Mouse (Mus musculus): ENCODE measurements around the gene Klhl22.
"Not testable (repeated sequence)": the region's sequence is repeated elsewhere in the genome, so short reads cannot be mapped to it uniquely, and the experiment has no call there.

The Klhl22 gene

GRCm38 (mm10) chr16:17759344-17759773 lies at the start of gene Klhl22:
Gene Klhl22 (plus strand): TSS chr16:17759618.
- peak; percentile 79 for DNase-seq (ENCODE audit: low spot score)

- DNase-seq (ENCODE audit: low spot score), result no peak
These were observed 41.6 kb upstream of the Klhl22 start for GRCm38 (mm10) chr16:17717791-17718190.

GRCm38 (mm10) chr16:17721114-17721808 lies 38.2 kb upstream of the Klhl22 start:
- no peak for DNase-seq (ENCODE audit: low spot score)

- no peak for DNase-seq (ENCODE audit: low spot score)
These were observed 37.5 kb upstream of the Klhl22 start for GRCm38 (mm10) chr16:17721822-17722460.

GRCm38 (mm10) chr16:17722461-17723324 lies 36.7 kb upstream of the Klhl22 start:
- DNase-seq (ENCODE audit: low spot score), result peak; percentile 90

- DNase-seq (ENCODE audit: low spot score), result no peak
These were observed 36.1 kb upstream of the Klhl22 start for GRCm38 (mm10) chr16:17723325-17723626.

- peak; percentile 17 for DNase-seq (ENCODE audit: low spot score)
These were observed 35.0 kb upstream of the Klhl22 start for GRCm38 (mm10) chr16:17724448-17724847.

GRCm38 (mm10) chr16:17727179-17727861 lies 32.1 kb upstream of the Klhl22 start:
- DNase-seq (ENCODE audit: low spot score), result peak; percentile 74

- DNase-seq (ENCODE audit: low spot score), result no peak
These were observed 29.4 kb upstream of the Klhl22 start for GRCm38 (mm10) chr16:17729974-17730373.

GRCm38 (mm10) chr16:17732021-17732420 lies 27.4 kb upstream of the Klhl22 start:
- DNase-seq (ENCODE audit: low spot score), result no peak

GRCm38 (mm10) chr16:17732431-17732830 lies 27.0 kb upstream of the Klhl22 start:
- no peak for DNase-seq (ENCODE audit: low spot score)

- no peak for DNase-seq (ENCODE audit: low spot score)
These were observed 26.5 kb upstream of the Klhl22 start, which contains the start of gene Med15 for GRCm38 (mm10) chr16:17732841-17733340. Gene Med15 (minus strand): TSS chr16:17732891.

GRCm38 (mm10) chr16:17733646-17734045 lies 25.8 kb upstream of the Klhl22 start:
- DNase-seq (ENCODE audit: low spot score), result no peak

GRCm38 (mm10) chr16:17734872-17735271 lies 24.5 kb upstream of the Klhl22 start:
- not testable (repeated sequence) for DNase-seq (ENCODE audit: low spot score)

- no peak for DNase-seq (ENCODE audit: low spot score)
These were observed 23.3 kb upstream of the Klhl22 start for GRCm38 (mm10) chr16:17736156-17736555.

GRCm38 (mm10) chr16:17740080-17740479 lies 19.3 kb upstream of the Klhl22 start:
- no peak for DNase-seq (ENCODE audit: low spot score)

- no peak for DNase-seq (ENCODE audit: low spot score)
These were observed 16.6 kb upstream of the Klhl22 start for GRCm38 (mm10) chr16:17742810-17743209.

GRCm38 (mm10) chr16:17743279-17743678 lies 16.1 kb upstream of the Klhl22 start:
- DNase-seq (ENCODE audit: low spot score), result no peak

GRCm38 (mm10) chr16:17744536-17744935 lies 14.9 kb upstream of the Klhl22 start:
- DNase-seq (ENCODE audit: low spot score), result peak; percentile 41

- no peak for DNase-seq (ENCODE audit: low spot score)
These were observed 14.4 kb upstream of the Klhl22 start for GRCm38 (mm10) chr16:17745067-17745466.

- no peak for DNase-seq (ENCODE audit: low spot score)
These were observed 6.4 kb upstream of the Klhl22 start for GRCm38 (mm10) chr16:17753001-17753400.

GRCm38 (mm10) chr16:17753686-17754085 lies 5.7 kb upstream of the Klhl22 start:
- no peak for DNase-seq (ENCODE audit: low spot score)
